Mouse (Mus musculus) ES-E14 (cell line): ENCODE measurements around the gene Fancc.

Source experiments
- MAFK ChIP-seq: IDR thresholded peaks from 2 replicates; pipeline ENCODE4 v1.6.1; 2014; ENCODE audit warnings: mild to moderate bottlenecking, low read depth, low read length, inconsistent platforms; ENCODE audit not compliant: insufficient read depth
- ZNF384 ChIP-seq: IDR thresholded peaks from 2 replicates; pipeline ENCODE4 v1.6.1; 2012; ENCODE audit warnings: low read depth, low read length, inconsistent platforms

DNA sequence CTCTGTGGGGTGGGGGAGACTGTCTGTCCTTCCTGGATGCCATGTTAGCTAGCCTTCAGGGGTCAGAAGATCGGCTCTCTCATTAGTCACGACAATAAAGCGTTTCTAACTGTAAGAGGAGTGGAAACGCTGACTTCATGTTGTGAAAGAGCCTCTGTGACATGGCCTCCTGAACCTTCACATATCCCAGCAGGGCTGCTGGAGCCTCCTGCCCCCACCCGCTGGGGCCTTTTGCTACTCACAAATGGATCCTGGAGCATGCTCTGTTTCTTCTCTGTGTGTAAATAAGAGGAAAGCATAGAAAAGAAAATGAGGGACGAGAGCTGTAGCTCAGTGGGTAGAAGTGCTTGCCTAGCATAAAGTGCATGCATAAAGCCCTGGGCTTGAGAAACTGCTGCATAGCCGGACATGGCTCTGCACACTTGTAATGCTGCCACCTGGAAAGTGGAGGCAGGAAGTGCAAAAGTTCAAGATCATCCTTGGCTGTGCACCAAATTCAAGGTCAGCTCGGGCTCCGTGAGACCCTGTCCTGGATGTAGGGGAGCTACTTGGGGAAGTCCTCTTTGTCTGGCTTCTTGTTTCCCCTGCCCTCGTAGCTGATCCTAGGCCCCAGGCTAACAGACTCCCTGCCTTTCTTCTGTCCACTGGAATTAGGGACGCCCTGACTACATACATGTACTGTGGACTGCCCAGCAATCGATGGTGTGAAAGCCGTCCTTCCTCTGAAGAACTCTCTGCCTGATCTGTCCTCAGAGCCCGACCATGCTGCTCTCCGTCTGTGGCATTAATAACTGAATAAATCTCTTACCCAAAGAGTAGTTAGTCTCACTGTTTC, 202.5 kb downstream of the Fancc start:
- TF ChIP-seq MAFK (0 out of 2 replicates have a peak, but pooled peaks have one; percentile 9), ZNF384 (no peak)
